Mouse (Mus musculus): Measurements from ENCODE around the gene Dnajb2. TPM values are rescaled to one million over a fixed set of nuclear protein-coding genes. Genes with fewer than 3 reads are reported as not detected.
A peak's percentile ranks its signal among the peaks of the same experiment; 100 is the strongest.

Dnajb2 gene
- polyA plus RNA-seq, 1 experiment from 2014 or later = 85.0 TPM

- no peaks in the 10 kb centered on the region for H3K9me3 ChIP-seq
- ATAC-seq (ENCODE audit: low FRiP score, low read depth) = peak; percentile 31
- H3K36me3 ChIP-seq = peaks cover 18% of the 10 kb centered on the region
- H3K27me3 ChIP-seq = 0 out of 2 replicates have a peak, but pooled peaks cover 4% of the 10 kb centered on the region
- peak overlapping the region; percentile 97 for H3K9ac ChIP-seq
- peak overlapping the region; percentile 92 for H3K4me3 ChIP-seq
- H3K4me1 ChIP-seq (replicated peaks) = peaks cover 48% of the 10 kb centered on the region
- H3K4me2 ChIP-seq = peak overlapping the region; percentile 96
- 15% methylated on average over 17 of the region's 17 CpGs for WGBS
- H3K27ac ChIP-seq (replicated peaks) = peak overlapping the region; percentile 47; the same call in 1 of the 2 replicates
Measured at GRCm38 (mm10) chr1:75211141-75211708, 25.0 kb upstream of the Dnajb2 start.

- peaks cover 18% of the 10 kb centered on the region for H3K36me3 ChIP-seq
- no peak overlapping the region for H3K27ac ChIP-seq (replicated peaks)
- ATAC-seq (ENCODE audit: low FRiP score, low read depth) = no peak
- H3K9ac ChIP-seq = no peak overlapping the region
- no peak overlapping the region for H3K4me2 ChIP-seq
- no peaks in the 10 kb centered on the region for H3K9me3 ChIP-seq
- H3K27me3 ChIP-seq = peaks cover 15% of the 10 kb centered on the region
- peaks cover 48% of the 10 kb centered on the region for H3K4me1 ChIP-seq (replicated peaks)
- WGBS = 82% methylated on average over 4 of the region's 4 CpGs
- no peak overlapping the region for H3K4me3 ChIP-seq
Measured at GRCm38 (mm10) chr1:75212542-75212941, 23.7 kb upstream of the Dnajb2 start.

DNA sequence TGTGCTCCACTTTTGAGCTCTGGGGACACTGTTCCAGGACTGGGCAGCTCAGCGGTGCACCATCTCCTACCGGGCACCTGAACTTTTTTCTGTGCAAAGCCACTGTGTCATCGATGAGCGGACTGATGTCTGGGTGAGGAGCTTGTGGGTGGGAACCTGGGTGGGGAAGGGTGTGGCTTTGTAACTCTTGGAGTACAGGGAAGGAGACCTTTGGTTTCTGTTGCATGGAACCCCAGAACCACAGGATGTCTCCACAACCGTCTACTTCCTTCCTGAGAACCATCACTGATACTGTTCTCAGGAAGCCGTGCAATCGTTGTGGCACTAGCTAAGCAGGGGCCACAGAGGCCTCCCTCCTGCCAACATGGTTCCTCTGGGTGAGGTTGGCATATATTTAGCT lies 23.1 kb upstream of the Dnajb2 start:
- Histone ChIP-seq H3K9me3 (no peaks in the 10 kb centered on the region), H3K27ac (replicated peaks) (no peak overlapping the region), H3K9ac (no peak overlapping the region), H3K4me2 (no peak overlapping the region), H3K4me1 (replicated peaks) (peaks cover 49% of the 10 kb centered on the region), H3K27me3 (peaks cover 19% of the 10 kb centered on the region), H3K4me3 (no peak overlapping the region), H3K36me3 (peaks cover 18% of the 10 kb centered on the region)
- 93% methylated on average over 7 of the region's 7 CpGs for WGBS
- ATAC-seq (ENCODE audit: low FRiP score, low read depth) = no peak

DNA sequence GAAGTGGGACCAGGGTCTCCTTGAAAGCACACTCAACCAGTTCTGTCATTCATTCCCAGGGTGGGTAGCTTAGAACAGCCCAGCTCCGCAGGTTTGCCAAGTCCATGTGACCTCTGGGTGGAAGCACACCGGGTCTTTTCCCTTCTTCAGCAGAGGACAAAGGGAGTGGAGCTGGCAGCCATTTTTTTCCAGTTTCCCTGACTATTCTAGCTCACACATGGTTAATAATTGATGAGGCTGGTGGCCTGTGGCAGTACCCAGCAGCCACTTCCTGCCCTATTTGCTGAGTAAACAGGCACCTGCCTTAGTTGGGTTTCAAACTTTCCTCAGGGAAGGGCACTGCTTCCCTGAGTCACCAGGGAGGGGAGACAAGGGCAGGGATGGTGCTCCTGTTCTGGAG lies 21.8 kb upstream of the Dnajb2 start:
- no peak for ATAC-seq (ENCODE audit: low FRiP score, low read depth)
- H3K27ac ChIP-seq (replicated peaks) = no peak overlapping the region
- peaks cover 50% of the 10 kb centered on the region for H3K4me1 ChIP-seq (replicated peaks)
- peaks cover 27% of the 10 kb centered on the region for H3K27me3 ChIP-seq
- H3K4me2 ChIP-seq = no peak overlapping the region
- WGBS = 83% methylated on average over 2 of the region's 2 CpGs
- peaks cover 18% of the 10 kb centered on the region for H3K36me3 ChIP-seq
- H3K9me3 ChIP-seq = no peaks in the 10 kb centered on the region
- H3K4me3 ChIP-seq = no peak overlapping the region
- H3K9ac ChIP-seq = no peak overlapping the region

DNA sequence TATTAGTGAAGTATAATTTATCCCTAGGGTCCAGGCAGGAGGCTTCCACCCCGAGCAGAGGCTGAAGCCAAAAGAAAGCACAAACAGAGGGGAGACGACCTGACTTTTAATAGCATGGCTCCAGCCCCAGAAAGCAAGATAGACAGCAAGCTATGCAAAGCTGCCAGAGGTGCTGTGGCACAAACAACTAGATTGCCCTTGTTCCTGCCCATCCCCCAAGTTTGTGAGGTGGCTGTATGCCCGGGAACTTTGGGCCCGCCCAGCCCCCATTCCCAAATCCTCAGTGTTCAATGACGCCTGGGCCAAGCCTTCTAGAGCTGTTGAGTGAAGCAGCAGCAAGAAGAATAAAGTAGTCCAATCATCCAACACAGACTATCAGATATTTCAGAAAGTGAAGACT lies 21.3 kb upstream of the Dnajb2 start:
- Histone ChIP-seq H3K4me2 (no peak overlapping the region), H3K9ac (no peak overlapping the region), H3K36me3 (peaks cover 18% of the 10 kb centered on the region), H3K27me3 (peaks cover 31% of the 10 kb centered on the region), H3K4me3 (no peak overlapping the region), H3K9me3 (no peaks in the 10 kb centered on the region), H3K27ac (replicated peaks) (no peak overlapping the region), H3K4me1 (replicated peaks) (peaks cover 50% of the 10 kb centered on the region)
- ATAC-seq (ENCODE audit: low FRiP score, low read depth) = no peak
- 75% methylated on average over 5 of the region's 5 CpGs for WGBS

- peaks cover 40% of the 10 kb centered on the region for H3K27me3 ChIP-seq
- ATAC-seq (ENCODE audit: low FRiP score, low read depth) = no peak
Measured at GRCm38 (mm10) chr1:75215785-75216184, 20.4 kb upstream of the Dnajb2 start.

DNA sequence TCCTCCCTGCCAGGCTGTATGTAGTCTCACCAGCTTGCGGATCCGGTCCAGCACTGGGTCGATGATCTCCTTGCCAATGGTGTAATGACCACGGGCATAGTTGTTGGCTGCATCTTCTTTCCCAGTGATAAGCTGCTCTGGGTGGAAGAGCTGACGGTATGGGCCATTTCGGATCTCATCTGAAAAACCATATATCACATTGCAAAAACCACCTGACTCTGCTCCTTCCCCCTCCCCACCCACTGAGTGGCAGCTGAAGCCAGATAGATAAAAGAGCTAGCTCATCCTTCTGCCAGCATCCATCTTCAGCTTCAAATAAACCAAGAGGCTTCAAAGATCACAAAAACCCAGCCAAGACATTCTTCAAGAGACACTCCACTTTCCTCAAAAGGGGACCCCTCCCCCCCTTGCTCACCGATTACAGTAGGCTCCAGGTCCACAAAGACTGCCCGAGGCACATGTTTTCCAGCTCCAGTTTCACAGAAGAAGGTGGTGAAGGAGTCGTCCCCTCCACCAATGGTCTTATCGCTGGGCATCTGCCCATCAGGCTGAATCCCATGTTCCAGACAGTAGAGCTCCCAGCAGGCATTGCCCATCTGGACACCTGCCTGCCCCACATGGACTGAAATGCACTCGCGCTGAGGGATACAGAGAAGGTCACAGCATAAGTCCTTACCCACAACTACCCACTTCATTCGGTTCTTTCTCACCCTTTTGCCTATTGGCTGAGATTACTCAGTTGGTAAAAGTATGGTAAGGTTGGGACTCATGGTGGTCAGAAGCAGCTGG lies 19.2 kb upstream of the Dnajb2 start:
- Histone ChIP-seq H3K4me1 (replicated peaks) (peaks cover 38% of the 10 kb centered on the region), H3K4me2 (no peak overlapping the region), H3K36me3 (peaks cover 18% of the 10 kb centered on the region), H3K27ac (replicated peaks) (no peak overlapping the region), H3K9me3 (no peaks in the 10 kb centered on the region), H3K9ac (no peak overlapping the region), H3K4me3 (no peak overlapping the region), H3K27me3 (peaks cover 48% of the 10 kb centered on the region)
- WGBS = 76% methylated on average over 13 of the region's 13 CpGs
- no peak for ATAC-seq (ENCODE audit: low FRiP score, low read depth)

More at GRCm38 (mm10) chr1:75215785-75216184, 20.4 kb upstream of the Dnajb2 start:
- H3K4me1 ChIP-seq (replicated peaks) = peaks cover 48% of the 10 kb centered on the region
- H3K4me3 ChIP-seq = no peak overlapping the region
- H3K36me3 ChIP-seq = peaks cover 18% of the 10 kb centered on the region
- no peak overlapping the region for H3K27ac ChIP-seq (replicated peaks)
- H3K4me2 ChIP-seq = no peak overlapping the region
- no peak overlapping the region for H3K9ac ChIP-seq
- no peaks in the 10 kb centered on the region for H3K9me3 ChIP-seq
- 94% methylated on average over 9 of the region's 9 CpGs for WGBS

GRCm38 (mm10) chr1:75217893-75218226 lies 18.3 kb upstream of the Dnajb2 start:
- Histone ChIP-seq H3K4me3 (0 out of 2 replicates have a peak overlapping the region, but pooled peaks have one; percentile 65), H3K4me2 (peak overlapping the region; percentile 96), H3K27ac (replicated peaks) (no peak overlapping the region), H3K4me1 (replicated peaks) (peaks cover 29% of the 10 kb centered on the region), H3K9ac (no peak overlapping the region), H3K36me3 (peaks cover 18% of the 10 kb centered on the region), H3K27me3 (peaks cover 56% of the 10 kb centered on the region), H3K9me3 (no peaks in the 10 kb centered on the region)
- no peak for ATAC-seq (ENCODE audit: low FRiP score, low read depth)
- WGBS = 3% methylated on average over 6 of the region's 6 CpGs

DNA sequence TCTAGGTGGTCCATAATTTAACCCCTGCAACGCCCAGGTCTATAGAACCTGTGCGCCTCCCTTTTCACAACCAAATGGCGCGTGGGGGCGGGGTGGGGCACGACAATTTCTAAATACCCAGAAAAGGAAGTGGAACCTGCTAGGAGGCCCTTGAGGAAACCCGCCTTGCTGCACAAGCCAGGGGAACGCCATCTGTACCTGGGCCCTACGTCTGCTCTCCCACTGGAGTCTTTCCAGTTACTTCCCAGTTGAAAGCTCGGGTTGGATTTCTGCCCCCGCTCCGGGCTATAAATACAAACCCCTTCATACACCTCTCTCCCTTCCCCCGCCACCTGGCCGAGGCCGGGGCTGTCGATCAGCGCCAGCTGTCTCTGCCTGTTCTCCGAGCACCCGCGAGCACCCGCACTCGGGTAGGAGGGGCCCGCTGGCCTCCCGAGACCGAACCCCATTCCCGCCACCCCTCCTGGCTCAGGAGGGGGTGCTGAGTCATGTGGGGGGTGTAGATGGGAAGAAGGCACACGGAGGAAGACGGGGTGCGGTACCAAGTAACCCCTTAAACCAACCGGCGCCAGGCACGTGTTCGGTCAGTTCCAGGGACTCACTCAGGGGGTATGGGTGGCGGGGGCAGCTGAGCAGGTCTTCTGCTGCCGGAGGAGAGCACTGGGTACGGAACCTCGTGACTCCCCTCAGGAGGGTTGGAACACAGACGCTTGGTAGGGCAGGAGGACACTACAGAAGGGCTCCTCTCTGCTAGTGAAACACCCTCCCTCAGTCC lies 17.8 kb upstream of the Dnajb2 start:
- Histone ChIP-seq H3K27me3 (peaks cover 59% of the 10 kb centered on the region), H3K9me3 (no peaks in the 10 kb centered on the region), H3K9ac (peak overlapping the region; percentile 55; the same call in 1 of the 2 replicates), H3K4me2 (peak overlapping the region; percentile 96), H3K4me3 (peak overlapping the region; percentile 65), H3K27ac (replicated peaks) (no peak overlapping the region), H3K4me1 (replicated peaks) (peaks cover 25% of the 10 kb centered on the region), H3K36me3 (peaks cover 15% of the 10 kb centered on the region)
- peak; percentile 40; the same call in 1 of the 2 replicates for ATAC-seq (ENCODE audit: low FRiP score, low read depth)
- 3% methylated on average over 38 of the region's 38 CpGs for WGBS

- peak overlapping the region; percentile 96 for H3K4me2 ChIP-seq
- no peak overlapping the region for H3K27ac ChIP-seq (replicated peaks)
- WGBS = under 1% methylated on average over 24 of the region's 24 CpGs
- ATAC-seq (ENCODE audit: low FRiP score, low read depth) = peak; percentile 84
- H3K4me3 ChIP-seq = peak overlapping the region; percentile 65
- H3K9ac ChIP-seq = peak overlapping the region; percentile 55
- H3K9me3 ChIP-seq = no peaks in the 10 kb centered on the region
- H3K4me1 ChIP-seq (replicated peaks) = peaks cover 21% of the 10 kb centered on the region
- peaks cover 59% of the 10 kb centered on the region for H3K27me3 ChIP-seq
- peaks cover 9% of the 10 kb centered on the region; the same call in 1 of the 2 replicates for H3K36me3 ChIP-seq
Measured at GRCm38 (mm10) chr1:75219078-75219477, 17.1 kb upstream of the Dnajb2 start.

DNA sequence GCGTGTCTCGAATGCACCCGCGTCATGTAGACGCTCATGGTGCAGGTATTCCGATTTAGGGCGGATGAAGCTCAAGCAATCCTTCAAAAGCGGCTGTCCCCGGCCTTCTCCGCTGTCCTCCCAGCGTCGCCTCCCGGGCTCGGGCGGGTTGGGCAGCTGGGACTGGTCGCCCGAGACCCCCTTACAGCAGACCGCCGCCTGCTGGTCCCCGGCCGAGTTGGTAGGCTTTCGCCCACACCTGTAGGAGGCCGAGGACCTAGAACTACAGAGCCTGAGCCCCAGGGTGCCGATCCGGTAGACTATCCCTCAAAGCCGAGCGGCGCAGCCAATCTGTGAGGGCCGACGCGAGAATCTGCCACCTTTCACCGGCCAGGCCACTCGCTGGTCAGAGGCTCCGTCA lies 16.7 kb upstream of the Dnajb2 start, which contains the start of gene Tuba4a:
Tuba4a (minus strand) TSS at position 335 of the 400 bp plus-strand sequence.
- peak; percentile 43 for ATAC-seq (ENCODE audit: low FRiP score, low read depth)
- under 1% methylated on average over 34 of the region's 34 CpGs for WGBS
- H3K4me1 ChIP-seq (replicated peaks) = peaks cover 21% of the 10 kb centered on the region
- peak within 1 kb of the TSS; percentile 55 for H3K9ac ChIP-seq
- H3K4me2 ChIP-seq = peak within 1 kb of the TSS; percentile 96
- 0 out of 2 replicates have a peak, but pooled peaks cover 4% of the 10 kb centered on the region for H3K36me3 ChIP-seq
- peak within 1 kb of the TSS; percentile 65 for H3K4me3 ChIP-seq
- no peaks in the 10 kb centered on the region for H3K9me3 ChIP-seq
- H3K27ac ChIP-seq (replicated peaks) = no peak within 1 kb of the TSS
- peaks cover 59% of the 10 kb centered on the region for H3K27me3 ChIP-seq

DNA sequence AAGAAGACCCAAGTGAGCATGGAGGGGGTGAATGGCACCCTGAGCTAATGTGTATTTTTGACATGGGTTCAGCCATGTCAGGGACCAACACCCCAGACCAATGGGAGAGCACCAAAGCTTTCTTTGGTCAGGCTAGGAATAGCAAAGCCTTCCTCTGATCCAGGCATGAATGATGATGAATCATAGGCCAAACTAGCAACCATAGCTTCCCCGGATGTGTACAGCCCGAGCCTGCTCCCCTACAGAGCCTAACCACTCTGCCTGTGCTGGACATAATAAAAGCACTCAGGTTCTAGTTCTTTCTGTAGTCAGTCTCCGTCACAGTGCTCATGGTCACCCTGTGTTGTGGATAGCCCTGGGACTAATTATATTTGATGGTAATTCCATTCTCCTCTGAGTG lies 14.7 kb upstream of the Dnajb2 start:
- H3K4me1 ChIP-seq (replicated peaks) = peaks cover 21% of the 10 kb centered on the region
- WGBS = 77% methylated on average over 3 of the region's 3 CpGs

More for the DNA sequence above, 14.7 kb upstream of the Dnajb2 start:
- no peak overlapping the region for H3K9ac ChIP-seq
- H3K4me3 ChIP-seq = no peak overlapping the region
- peaks cover 54% of the 10 kb centered on the region for H3K27me3 ChIP-seq
- ATAC-seq (ENCODE audit: low FRiP score, low read depth) = no peak
- no peak overlapping the region for H3K27ac ChIP-seq (replicated peaks)
- H3K4me2 ChIP-seq = no peak overlapping the region
- no peaks in the 10 kb centered on the region for H3K9me3 ChIP-seq
- no peaks in the 10 kb centered on the region for H3K36me3 ChIP-seq

Measured in hindbrain, embryonic 15.5 days (tissue).